Mouse (Mus musculus): ENCODE results near the gene Actrt2. TPM values are rescaled to one million over a fixed set of nuclear protein-coding genes. Genes with fewer than 3 reads are reported as not detected.
A peak's percentile ranks its signal among the peaks of the same experiment; 100 is the strongest.

Gene Actrt2
- polyA plus RNA-seq, 1 experiment from 2014 or later: not detected

DNA sequence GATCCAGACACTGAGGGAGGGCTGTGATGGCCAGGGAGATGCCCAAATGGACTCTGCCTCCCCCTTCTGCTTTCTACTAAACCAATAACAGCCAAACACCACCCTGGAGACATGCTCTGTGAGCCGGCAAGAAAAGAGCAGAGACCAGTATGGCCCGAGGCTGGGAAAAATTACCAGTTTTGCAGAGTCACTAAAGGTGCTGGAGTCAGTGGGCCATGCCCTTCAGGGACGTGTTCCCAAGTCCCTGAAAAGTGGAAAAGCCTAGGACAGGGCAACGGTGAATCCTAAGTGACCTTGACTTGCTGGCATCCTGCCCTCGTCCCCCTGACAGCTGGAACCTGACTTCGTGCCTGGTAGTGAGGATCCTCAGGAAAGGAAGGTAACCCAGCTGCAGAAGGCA lies 25.2 kb downstream of the Actrt2 start:
- Histone ChIP-seq H3K27me3 (peaks cover 75% of the 10 kb centered on the region), H3K27ac (no peak overlapping the region), H3K36me3 (replicated peaks) (no peaks in the 10 kb centered on the region; the same call in 1 of the 2 replicates), H3K4me1 (peaks cover 44% of the 10 kb centered on the region), H3K4me3 (replicated peaks) (no peak overlapping the region), H3K9ac (no peak overlapping the region), H3K9me3 (0 out of 2 replicates have a peak, but pooled peaks cover 10% of the 10 kb centered on the region), H3K4me2 (no peak overlapping the region)
- 19% methylated on average over 6 of the region's 6 CpGs for WGBS
- no peak for ATAC-seq (ENCODE audit: low FRiP score)

DNA sequence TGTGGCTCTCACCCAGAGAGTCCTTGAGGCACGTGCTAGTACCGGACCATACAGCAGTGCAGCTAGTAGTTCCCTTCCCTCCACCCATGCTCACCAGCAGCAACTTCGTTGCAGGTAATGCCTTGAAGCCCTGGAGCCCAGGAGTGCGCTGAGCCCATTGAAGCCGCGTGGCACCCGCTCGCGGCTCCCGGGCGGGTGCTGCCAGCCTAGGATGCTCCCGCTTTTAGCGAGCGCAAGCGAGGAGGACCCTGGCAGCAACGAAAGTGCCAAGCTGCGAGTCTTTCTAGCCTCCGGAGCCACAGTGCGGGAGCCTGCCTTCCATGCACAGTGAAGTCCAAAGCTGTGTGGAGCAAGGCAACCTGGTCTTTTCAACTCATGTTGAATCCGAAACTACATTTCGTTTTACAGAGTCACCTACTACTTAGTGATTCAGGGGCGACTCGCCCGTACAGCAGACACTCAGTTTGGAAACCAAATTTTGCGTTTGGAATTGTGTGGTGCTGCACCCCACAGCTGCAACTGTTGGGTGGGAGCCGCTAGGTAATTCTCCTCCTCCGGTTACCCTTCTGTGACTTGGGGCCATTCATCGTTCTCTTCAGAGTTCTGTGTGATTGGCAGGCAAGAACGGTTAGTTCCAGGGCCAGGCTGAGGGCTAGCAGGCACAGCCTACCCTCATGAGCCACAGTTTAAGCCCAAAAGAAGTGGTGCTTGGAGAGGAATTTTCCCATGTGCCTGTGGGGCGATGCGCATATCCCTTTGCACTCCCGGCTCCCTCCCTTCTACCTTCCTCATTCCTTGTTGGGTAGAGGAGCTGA lies 26.2 kb downstream of the Actrt2 start:
- Histone ChIP-seq H3K27ac (no peak overlapping the region), H3K9me3 (0 out of 2 replicates have a peak, but pooled peaks cover 4% of the 10 kb centered on the region), H3K4me2 (peak overlapping the region; percentile 90), H3K9ac (peak overlapping the region; percentile 8), H3K4me3 (replicated peaks) (peak overlapping the region; percentile 24), H3K27me3 (peaks cover 80% of the 10 kb centered on the region), H3K36me3 (replicated peaks) (no peaks in the 10 kb centered on the region; the same call in 1 of the 2 replicates), H3K4me1 (peaks cover 52% of the 10 kb centered on the region)
- 2% methylated on average over 32 of the region's 32 CpGs for WGBS
- no peak for ATAC-seq (ENCODE audit: low FRiP score)

DNA sequence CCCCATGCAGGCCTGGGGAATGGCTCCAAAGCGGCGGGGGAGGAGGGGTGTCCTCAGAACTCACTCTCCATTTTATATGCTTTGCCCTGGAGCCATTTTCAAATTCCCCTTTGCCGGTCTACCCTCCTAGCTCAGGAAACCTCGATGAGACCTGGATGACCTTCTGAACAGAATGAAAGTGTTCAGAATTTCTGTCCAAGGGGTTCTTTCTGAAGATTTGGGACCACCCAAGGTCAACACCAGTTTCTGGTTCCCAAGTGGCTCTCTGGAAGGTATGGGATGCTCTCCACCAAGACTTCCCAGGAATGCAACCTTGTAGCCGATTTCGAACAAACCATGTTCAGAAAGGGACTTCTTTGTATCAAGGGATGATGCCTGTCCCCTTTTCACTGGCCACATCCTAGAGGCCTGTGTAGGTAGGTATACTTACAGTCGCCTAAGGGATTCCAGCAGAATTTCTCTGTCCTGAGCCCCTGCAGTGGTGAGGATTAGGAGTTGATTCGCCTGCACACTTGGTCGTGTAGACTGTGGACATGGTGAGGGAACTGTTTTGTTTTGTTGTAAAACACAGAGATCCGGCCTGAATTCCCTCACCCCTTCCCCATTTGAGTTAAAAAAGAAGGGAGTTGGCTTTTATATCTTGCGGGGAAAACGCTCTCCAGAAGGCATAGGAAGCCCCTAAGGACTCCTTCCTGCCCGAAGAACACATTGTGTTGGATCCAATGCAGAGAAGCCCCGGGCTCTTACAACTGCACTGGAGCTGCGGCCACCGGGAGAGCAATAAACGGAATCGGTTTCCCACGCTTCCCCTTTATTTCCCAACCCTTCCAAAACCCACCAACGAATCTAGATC lies 27.0 kb downstream of the Actrt2 start:
- WGBS: 6% methylated on average over 20 of the region's 20 CpGs
- Histone ChIP-seq H3K9ac (peak overlapping the region; percentile 21), H3K27ac (no peak overlapping the region), H3K9me3 (0 out of 2 replicates have a peak, but pooled peaks cover 4% of the 10 kb centered on the region), H3K4me2 (peak overlapping the region; percentile 90), H3K4me1 (peaks cover 59% of the 10 kb centered on the region), H3K4me3 (replicated peaks) (peak overlapping the region; percentile 79), H3K36me3 (replicated peaks) (no peaks in the 10 kb centered on the region; the same call in 1 of the 2 replicates), H3K27me3 (peaks cover 87% of the 10 kb centered on the region)
- no peak for ATAC-seq (ENCODE audit: low FRiP score)

DNA sequence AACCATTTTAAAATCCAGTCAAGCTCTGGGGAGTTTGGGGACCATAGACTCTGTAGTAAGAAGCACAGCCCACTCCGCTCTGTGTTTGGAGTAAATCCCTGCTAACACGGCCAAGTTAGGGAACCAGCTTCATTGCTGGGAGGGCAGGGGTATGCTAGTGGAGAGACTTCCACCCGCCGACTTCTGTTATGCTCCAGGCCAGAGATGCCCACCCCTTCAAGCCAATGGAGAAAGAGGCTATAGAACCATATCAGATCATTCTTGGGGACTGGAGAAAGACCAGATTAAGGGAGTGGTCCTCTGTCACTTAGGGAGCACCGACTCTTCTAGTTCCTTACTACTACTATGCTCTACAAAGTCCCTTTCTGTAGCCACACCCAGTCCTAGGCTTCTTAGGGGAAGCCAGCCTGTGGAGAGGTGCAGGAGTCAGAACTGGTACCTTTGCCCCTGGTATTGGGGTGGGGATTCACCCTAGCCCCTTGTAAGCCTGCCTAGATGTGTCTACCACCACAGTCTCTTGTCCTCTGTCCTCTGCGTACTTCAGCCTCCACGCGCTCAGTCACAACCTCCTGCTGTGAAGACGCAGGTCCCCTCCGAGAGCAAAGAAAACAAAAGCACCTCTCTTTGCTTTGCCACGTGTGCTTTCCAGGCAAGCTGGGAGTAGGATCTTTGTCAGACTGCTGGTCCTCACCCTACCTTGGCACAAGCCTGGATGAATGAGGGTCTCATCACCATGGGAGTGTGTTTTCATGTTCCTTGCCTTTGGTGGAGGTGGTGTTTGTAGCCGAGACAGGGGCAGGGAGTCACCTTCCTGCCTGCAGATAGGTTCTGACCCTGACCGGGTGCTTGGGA lies 27.9 kb downstream of the Actrt2 start:
- H3K9ac ChIP-seq: peak overlapping the region; percentile 94; the same call in 1 of the 2 replicates
- peak overlapping the region; percentile 90 for H3K4me2 ChIP-seq
- H3K36me3 ChIP-seq (replicated peaks): no peaks in the 10 kb centered on the region
- ATAC-seq (ENCODE audit: low FRiP score): no peak
- H3K4me3 ChIP-seq (replicated peaks): peak overlapping the region; percentile 79
- peaks cover 68% of the 10 kb centered on the region for H3K4me1 ChIP-seq
- 9% methylated on average over 13 of the region's 13 CpGs for WGBS
- peaks cover 88% of the 10 kb centered on the region for H3K27me3 ChIP-seq
- H3K27ac ChIP-seq: no peak overlapping the region
- no peaks in the 10 kb centered on the region for H3K9me3 ChIP-seq

DNA sequence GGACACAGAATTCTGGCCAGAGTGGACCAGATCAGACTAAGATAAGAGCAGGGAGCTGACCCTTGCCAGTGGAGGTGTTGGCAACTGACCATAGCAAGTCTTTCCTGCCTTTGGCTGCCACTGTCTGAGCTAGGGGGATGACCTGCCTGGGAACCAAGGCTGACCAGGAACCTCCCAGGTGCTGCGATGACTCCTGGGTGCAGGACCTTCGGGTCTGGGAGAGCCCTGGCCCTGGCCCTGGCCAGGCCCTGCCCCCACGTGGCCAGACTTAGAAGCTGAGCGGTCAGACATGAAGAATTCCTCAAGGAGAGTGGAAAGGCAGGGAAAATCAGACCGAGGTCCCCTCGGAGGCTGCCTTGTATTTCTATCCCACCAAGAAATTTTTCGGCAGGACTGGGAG lies 28.5 kb downstream of the Actrt2 start:
- Histone ChIP-seq H3K9ac (peak overlapping the region; percentile 94; the same call in 1 of the 2 replicates), H3K27ac (no peak overlapping the region), H3K27me3 (peaks cover 92% of the 10 kb centered on the region), H3K4me2 (peak overlapping the region; percentile 90), H3K4me1 (peaks cover 75% of the 10 kb centered on the region), H3K9me3 (no peaks in the 10 kb centered on the region), H3K36me3 (replicated peaks) (no peaks in the 10 kb centered on the region), H3K4me3 (replicated peaks) (peak overlapping the region; percentile 79)
- under 1% methylated on average over 7 of the region's 7 CpGs for WGBS
- no peak for ATAC-seq (ENCODE audit: low FRiP score)

DNA sequence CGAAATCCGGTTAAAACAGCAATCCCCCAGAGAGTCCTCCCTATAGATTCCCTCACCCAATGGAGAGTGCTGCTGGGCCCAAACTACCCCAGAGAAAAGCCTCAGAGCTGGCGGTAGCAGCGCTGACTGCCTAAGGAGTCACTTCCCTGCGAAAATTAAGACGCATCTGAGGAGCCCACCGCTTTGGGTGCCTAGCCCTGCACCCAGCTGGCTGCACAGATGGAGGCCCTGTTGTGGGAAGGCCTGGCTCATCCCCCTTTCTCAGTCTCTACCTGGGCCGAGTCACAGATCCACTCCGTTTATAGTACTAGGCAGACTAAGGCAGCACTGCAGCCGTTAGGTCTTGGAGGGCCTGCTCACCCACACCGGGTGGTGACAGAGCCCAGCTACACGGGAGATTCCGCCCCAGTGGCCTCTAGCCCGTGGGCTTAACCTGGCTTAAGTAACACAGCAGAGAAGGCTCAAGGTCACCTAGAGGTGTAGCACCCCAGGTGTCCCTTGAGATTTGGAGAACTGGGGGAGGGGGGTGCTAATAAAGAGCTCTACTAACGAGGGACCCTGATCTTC lies 29.3 kb downstream of the Actrt2 start:
- Histone ChIP-seq H3K4me3 (replicated peaks) (peak overlapping the region; percentile 79), H3K27me3 (peaks cover 92% of the 10 kb centered on the region), H3K9ac (peak overlapping the region; percentile 94), H3K36me3 (replicated peaks) (no peaks in the 10 kb centered on the region), H3K4me2 (peak overlapping the region; percentile 90), H3K4me1 (peaks cover 82% of the 10 kb centered on the region), H3K9me3 (no peaks in the 10 kb centered on the region), H3K27ac (peak overlapping the region; percentile 96; the same call in 1 of the 2 replicates)
- WGBS: 5% methylated on average over 15 of the region's 15 CpGs
- ATAC-seq (ENCODE audit: low FRiP score): no peak

DNA sequence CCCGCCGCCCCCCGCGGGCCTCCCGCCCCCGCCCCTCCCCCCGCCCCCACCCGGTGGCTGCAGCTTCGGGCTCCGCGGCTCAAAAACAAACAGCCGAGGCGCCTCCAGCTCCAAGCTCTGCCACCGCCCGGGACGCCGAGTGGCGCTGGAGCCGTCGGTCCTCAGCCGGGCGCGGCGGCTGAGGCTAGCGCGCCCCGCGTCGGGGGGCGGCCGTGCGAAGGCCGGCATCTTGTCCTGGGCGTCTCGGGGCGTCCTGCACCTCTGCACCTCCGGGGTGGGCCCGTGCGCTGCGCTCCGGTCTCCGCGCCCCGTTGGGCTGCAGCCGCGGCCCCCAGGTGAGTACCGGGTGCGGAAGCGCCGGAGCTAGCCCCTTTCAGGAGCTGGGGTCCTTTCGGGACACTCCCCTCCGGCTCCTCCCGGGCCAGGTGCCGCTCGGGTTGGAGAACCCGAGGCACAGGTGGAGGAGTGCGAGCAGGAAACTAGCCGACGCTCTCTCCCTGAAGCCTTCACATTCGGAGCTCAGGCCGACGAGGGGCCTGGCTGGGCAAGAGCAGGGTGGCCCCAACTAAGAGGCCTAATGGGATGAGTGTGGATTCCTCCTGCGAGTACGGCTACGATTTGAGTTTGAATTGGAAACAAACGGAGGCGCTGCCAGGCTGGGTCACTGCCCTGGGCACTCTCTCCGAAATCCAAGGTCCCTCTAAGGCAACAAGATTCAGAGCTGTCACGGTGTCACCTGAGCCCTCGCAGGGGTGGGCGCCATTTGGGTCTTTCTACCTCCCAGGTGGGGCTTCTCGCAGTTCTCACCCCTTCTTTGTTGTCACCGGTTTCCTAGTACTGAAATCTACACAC lies 30.0 kb downstream of the Actrt2 start:
- no peak for ATAC-seq (ENCODE audit: low FRiP score)
- peak overlapping the region; percentile 94 for H3K9ac ChIP-seq
- no peaks in the 10 kb centered on the region for H3K9me3 ChIP-seq
- H3K4me2 ChIP-seq: peak overlapping the region; percentile 90
- peaks cover 92% of the 10 kb centered on the region for H3K27me3 ChIP-seq
- peak overlapping the region; percentile 79 for H3K4me3 ChIP-seq (replicated peaks)
- H3K4me1 ChIP-seq: peaks cover 89% of the 10 kb centered on the region
- H3K27ac ChIP-seq: peak overlapping the region; percentile 96
- H3K36me3 ChIP-seq (replicated peaks): no peaks in the 10 kb centered on the region
- WGBS: under 1% methylated on average over 40 of the region's 73 CpGs

DNA sequence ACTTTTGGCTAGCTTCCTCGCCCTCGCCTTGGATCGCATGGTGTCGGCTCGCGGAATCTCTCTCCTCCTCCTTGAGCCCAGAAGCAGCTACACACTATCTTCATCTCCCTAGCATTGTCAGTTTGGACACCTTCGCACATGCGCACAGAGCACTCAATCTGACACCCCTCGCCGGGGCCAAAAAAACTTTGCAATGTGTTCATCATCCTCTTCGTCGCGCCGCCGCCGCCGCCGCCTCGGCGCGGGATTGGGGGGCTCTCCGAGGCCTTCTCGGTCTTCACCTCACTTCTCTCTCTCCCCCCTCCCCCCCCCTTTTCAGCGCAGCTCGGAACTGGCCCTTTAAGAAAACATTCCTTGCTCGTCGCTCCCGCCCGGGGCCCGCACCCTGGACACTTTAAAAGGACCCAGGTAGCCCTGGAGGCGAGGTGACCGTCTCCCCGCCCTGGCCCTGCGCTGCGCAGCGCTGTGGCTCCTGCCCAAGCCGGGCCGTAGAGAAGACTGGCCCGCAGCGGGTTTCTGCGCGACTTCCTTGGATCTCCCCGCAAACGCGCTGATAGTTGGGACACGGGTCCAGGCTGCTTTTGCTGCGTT lies 30.9 kb downstream of the Actrt2 start, which contains the start of gene Prdm16:
TSS of gene Prdm16 (minus strand) at position 153 of the 591 bp plus-strand sequence.
- peaks cover 93% of the 10 kb centered on the region for H3K4me1 ChIP-seq
- WGBS: under 1% methylated on average over 47 of the region's 47 CpGs
- peak within 1 kb of the TSS; percentile 79 for H3K4me3 ChIP-seq (replicated peaks)
- H3K9me3 ChIP-seq: no peaks in the 10 kb centered on the region
- peaks cover 88% of the 10 kb centered on the region for H3K27me3 ChIP-seq
- peak within 1 kb of the TSS; percentile 96 for H3K27ac ChIP-seq
- peak within 1 kb of the TSS; percentile 90 for H3K4me2 ChIP-seq
- H3K9ac ChIP-seq: peak within 1 kb of the TSS; percentile 94
- no peaks in the 10 kb centered on the region for H3K36me3 ChIP-seq (replicated peaks)
- peak; percentile 49 for ATAC-seq (ENCODE audit: low FRiP score)

DNA sequence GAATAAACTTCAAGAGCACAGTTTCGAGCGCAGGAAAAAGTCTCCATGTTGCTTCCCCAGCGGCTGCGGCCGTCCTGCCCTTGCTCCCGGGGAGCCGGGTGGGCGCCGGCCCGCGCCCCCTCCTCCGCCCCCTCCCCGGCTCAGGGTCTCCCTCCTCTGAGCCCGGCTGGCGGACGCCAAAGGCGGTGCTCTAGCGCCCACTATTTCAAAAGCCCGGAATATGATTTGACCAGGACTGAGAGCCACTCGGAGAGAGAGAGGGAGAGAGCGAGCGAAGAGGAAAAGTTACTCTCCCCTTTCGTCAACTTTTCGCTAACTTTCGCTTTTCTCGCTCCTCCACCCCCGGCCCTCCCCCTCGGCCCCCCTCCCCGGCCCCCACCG lies 31.6 kb downstream of the Actrt2 start:
- Histone ChIP-seq H3K27ac (peak overlapping the region; percentile 96), H3K36me3 (replicated peaks) (no peaks in the 10 kb centered on the region), H3K4me1 (peaks cover 93% of the 10 kb centered on the region), H3K27me3 (peaks cover 88% of the 10 kb centered on the region), H3K4me3 (replicated peaks) (peak overlapping the region; percentile 79), H3K9me3 (no peaks in the 10 kb centered on the region), H3K4me2 (peak overlapping the region; percentile 90), H3K9ac (peak overlapping the region; percentile 94)
- peak; percentile 70 for ATAC-seq (ENCODE audit: low FRiP score)
- WGBS: 0% methylated on average over 23 of the region's 30 CpGs

DNA sequence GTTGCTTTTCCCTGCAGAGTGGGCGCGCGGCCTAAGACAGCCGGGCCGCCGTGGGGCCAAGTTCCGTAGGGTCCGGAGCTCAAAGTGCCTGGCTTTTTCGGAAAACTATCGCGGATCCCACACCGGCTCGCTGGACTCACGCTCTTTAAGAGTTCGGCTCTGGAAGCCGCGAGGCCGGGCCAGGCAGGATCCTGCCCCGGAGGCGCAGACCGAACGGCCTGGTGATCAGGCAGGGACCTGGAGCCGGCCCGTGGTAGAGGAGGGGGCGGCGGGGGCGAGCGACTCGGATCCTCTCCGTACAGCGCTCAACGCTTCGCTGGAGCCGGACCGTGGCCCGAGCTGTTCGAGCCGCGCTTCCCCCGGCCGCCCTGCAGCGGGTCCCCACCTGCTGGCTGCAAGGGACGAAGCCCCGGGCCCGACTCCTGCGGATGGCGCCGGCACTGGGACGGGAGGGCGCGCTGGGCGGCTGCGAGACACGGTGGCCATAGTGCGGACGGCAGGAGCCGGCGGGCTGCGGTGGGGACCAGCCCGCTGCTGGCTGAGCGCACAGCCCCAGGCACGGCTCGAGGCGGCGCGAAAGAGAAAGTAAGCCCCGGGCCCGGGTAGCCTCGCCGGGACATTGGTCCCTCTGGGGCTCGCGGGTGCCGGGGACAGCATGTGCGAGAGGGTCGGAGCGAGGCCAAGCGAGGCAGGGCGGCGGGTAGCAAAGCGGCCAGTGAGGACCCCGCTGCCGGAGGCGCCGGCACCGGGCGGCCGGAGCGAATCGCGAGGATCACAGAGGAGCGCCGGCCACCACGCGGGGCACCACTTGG lies 32.2 kb downstream of the Actrt2 start:
- Histone ChIP-seq H3K9me3 (no peaks in the 10 kb centered on the region), H3K36me3 (replicated peaks) (no peaks in the 10 kb centered on the region), H3K4me1 (peaks cover 90% of the 10 kb centered on the region), H3K27me3 (peaks cover 84% of the 10 kb centered on the region), H3K27ac (peak overlapping the region; percentile 96), H3K4me2 (peak overlapping the region; percentile 90), H3K9ac (peak overlapping the region; percentile 94), H3K4me3 (replicated peaks) (peak overlapping the region; percentile 79)
- under 1% methylated on average over 94 of the region's 94 CpGs for WGBS
- ATAC-seq (ENCODE audit: low FRiP score): peak; percentile 30

Measured in forebrain, embryonic 12.5 days (tissue).